In the genomic region with DNA sequence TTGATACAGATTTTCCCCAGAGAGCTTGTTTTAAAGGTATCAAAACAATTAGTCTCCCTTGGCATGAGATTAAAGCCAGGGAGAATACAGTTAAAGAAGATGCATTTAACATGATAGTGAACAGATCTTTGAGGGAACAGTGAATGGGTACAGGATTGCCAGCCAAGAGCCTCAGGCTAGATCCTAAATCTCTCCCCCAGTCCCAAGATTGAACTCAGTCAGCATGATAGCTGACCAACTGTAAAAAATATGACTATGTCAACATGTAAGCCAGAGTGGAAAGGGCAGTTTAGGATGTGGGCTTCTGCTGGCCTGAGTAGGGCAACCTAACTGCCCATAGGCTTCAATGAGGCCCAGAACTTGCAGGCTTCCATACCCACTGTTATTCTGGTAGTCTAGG, we compare ENCODE assay signal across 13 mouse cellular contexts. TPM values are rescaled to one million over a fixed set of nuclear protein-coding genes. Genes with fewer than 3 reads are reported as not detected.
DNase-seq lines count a peak whose midpoint lies in the region; ATAC-seq and TF ChIP-seq lines count a peak whose summit lies in the region.
"Had no signal": no experiment of that assay in that cellular context is flagged by ENCODE, and none has a peak within 500 bp of the region (broad histone marks: within the 10 kb centered on the region; RNA-seq: fewer than 3 reads in every experiment).

No protein-coding gene starts in this region.

- H3K4me1 ChIP-seq in forebrain, embryonic 15.5 days = peaks cover 45% of the 10 kb centered on the region
- peaks cover 56% of the 10 kb centered on the region for H3K4me1 ChIP-seq in midbrain, embryonic 12.5 days

- H3K4me3 ChIP-seq in left cerebral cortex, adult 2 months = peak overlapping the region; percentile 65; the same call in 1 of the 2 replicates
- H3K4me3 ChIP-seq in forebrain, embryonic 15.5 days = peak overlapping the region; percentile 89
- no peak overlapping the region for H3K4me3 ChIP-seq in midbrain, embryonic 12.5 days

- TF ChIP-seq CTCF in left cerebral cortex, adult 2 months (IDR thresholded peaks at IDR 0.05) = no peak

- no peaks in the 10 kb centered on the region for H3K36me3 ChIP-seq in forebrain, embryonic 15.5 days
- H3K36me3 ChIP-seq in midbrain, embryonic 12.5 days = no peaks in the 10 kb centered on the region

- H3K27me3 ChIP-seq in forebrain, embryonic 15.5 days = no peaks in the 10 kb centered on the region
- H3K27me3 ChIP-seq in midbrain, embryonic 12.5 days = 0 out of 2 replicates have a peak, but pooled peaks cover 5% of the 10 kb centered on the region

- peak overlapping the region; percentile 31; the same call in 1 of the 2 replicates for H3K9ac ChIP-seq in forebrain, embryonic 15.5 days (replicated peaks)
- no peak overlapping the region for H3K9ac ChIP-seq in midbrain, embryonic 12.5 days (replicated peaks)
- H3K9ac ChIP-seq: liver, embryonic 14.5 days had no signal

- no peak for ATAC-seq in forebrain, embryonic 15.5 days (replicated peaks)
- ATAC-seq in midbrain, embryonic 12.5 days (ENCODE audit: low FRiP score, low read depth) = no peak

- no peak for DNase-seq in left cerebral cortex, adult 2 months (ENCODE audit: extremely low spot score in 1 of 2, low spot score in 2 of 2)
- no peak for DNase-seq in left cerebral cortex, postnatal 4 days
- DNase-seq in spleen, postnatal 4 days (ENCODE audit: low spot score in 2 of 2) = no peak
- DNase-seq in frontal cortex, postnatal 36 days (ENCODE audit: low spot score in 2 of 2) = no peak
- no peak for DNase-seq in MN1 (ENCODE audit: low spot score)
- DNase-seq: heart, adult 18-20 months; heart, postnatal 10 days; kidney, adult 11 months; lung, postnatal 14 days; retina, postnatal 1 day had no signal

- H3K9me3 ChIP-seq in forebrain, embryonic 15.5 days = no peaks in the 10 kb centered on the region
- no peaks in the 10 kb centered on the region for H3K9me3 ChIP-seq in midbrain, embryonic 12.5 days

- H3K4me2 ChIP-seq in forebrain, embryonic 15.5 days (replicated peaks) = peak overlapping the region; percentile 71
- peak overlapping the region; percentile 77 for H3K4me2 ChIP-seq in midbrain, embryonic 12.5 days (replicated peaks)

- intact Hi-C loops in left cerebral cortex, adult 2 months (cut with DNase I) = no loop called here
- intact Hi-C loops in left cerebral cortex, postnatal 4 days (cut with DNase I) = loop anchor here (10.0 kb wide), 4 partner anchors 239 to 1639 kb away; no protein-coding TSS in a partner anchor

- peak overlapping the region; percentile 99 for H3K27ac ChIP-seq in left cerebral cortex, adult 2 months
- H3K27ac ChIP-seq in forebrain, embryonic 15.5 days (replicated peaks) = peak overlapping the region; percentile 100
- no peak overlapping the region; the same call in 1 of the 2 replicates for H3K27ac ChIP-seq in midbrain, embryonic 12.5 days (replicated peaks)
- H3K27ac ChIP-seq: liver, embryonic 14.5 days had no signal

RNA-seq across cellular contexts. Expression of a gene that starts 5.9 kb away (rescaled TPM):
- 100 to 1,000 TPM; 118 to 125 TPM for total RNA-seq in left cerebral cortex, adult 2 months (2021)
- 100 to 1,000 TPM; 214 to 215 TPM for total RNA-seq in left cerebral cortex, postnatal 4 days (2021)
- 77.7 and 88.5 TPM in 2 replicates for polyA plus RNA-seq in forebrain, embryonic 15.5 days (2015; fragmentation: Nextera tagmentation; extraction: Ambion mirVana)
- 62.3 and 84.1 TPM in 2 replicates for polyA plus RNA-seq in midbrain, embryonic 12.5 days (2016; fragmentation: Nextera tagmentation; extraction: Ambion mirVana)
